Comparison of ENCODE assay signal across 30 mouse cellular contexts in the genomic region with DNA sequence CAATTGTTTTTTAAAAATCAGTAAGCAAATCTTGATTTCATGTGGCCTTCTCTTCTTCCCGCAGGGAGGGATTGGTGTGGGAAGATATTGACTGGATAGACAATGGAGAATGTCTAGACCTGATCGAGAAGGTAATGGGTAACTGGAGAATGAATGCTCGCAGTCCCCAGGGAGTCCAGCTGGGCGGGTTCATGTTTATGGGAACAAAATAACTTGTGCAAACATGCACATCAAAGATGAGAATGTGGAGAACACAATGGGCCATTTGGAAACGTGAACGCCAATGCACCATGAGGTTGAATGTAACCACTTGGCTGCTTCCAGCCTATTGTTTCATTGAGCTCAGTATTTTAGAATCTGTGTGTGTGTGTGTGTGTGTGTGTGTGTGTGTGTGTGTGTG.
"Had no signal": no experiment of that assay in that cellular context is flagged by ENCODE, and none has a peak within 500 bp of the region (broad histone marks: within the 10 kb centered on the region; RNA-seq: fewer than 3 reads in every experiment).

No protein-coding gene starts in this region.

- DNase-seq: left cerebral cortex, postnatal 4 days; liver; liver, embryonic 13.5 days; liver, postnatal 0 days; lung, adult 18-20 months; lung, adult 2 months; lung, embryonic 14.5 days; lung, postnatal 14 days; lung, postnatal 36 days; midbrain, embryonic 14.5 days had no signal

- H3K4me3 ChIP-seq: left cerebral cortex, adult 2 months; limb, embryonic 10.5 days; limb, embryonic 12.5 days; limb, embryonic 13.5 days; limb, embryonic 15.5 days; liver, embryonic 12.5 days; liver, embryonic 13.5 days; liver, embryonic 15.5 days; lung, embryonic 15.5 days; megakaryocyte, embryonic 14.5 days; midbrain, embryonic 10.5 days; midbrain, embryonic 12.5 days; midbrain, embryonic 15.5 days; myocyte; neural tube, embryonic 12.5 days had no signal

- H3K36me3 ChIP-seq: midbrain, embryonic 15.5 days had no signal

- H3K27ac ChIP-seq: left cerebral cortex, adult 2 months; limb, embryonic 10.5 days; limb, embryonic 12.5 days; limb, embryonic 13.5 days; limb, embryonic 15.5 days; liver, embryonic 12.5 days; liver, embryonic 13.5 days; liver, embryonic 14.5 days; liver, embryonic 15.5 days; lung, embryonic 15.5 days; macrophage; midbrain, embryonic 10.5 days; midbrain, embryonic 12.5 days; midbrain, embryonic 15.5 days; neural tube, embryonic 12.5 days had no signal

- ATAC-seq: liver, embryonic 12.5 days; liver, postnatal 0 days; lung, postnatal 0 days; midbrain, embryonic 15.5 days; midbrain, embryonic 16.5 days had no signal

- H3K4me2 ChIP-seq: limb, embryonic 12.5 days; limb, embryonic 13.5 days; limb, embryonic 15.5 days; liver, embryonic 11.5 days; liver, embryonic 12.5 days; liver, embryonic 13.5 days; liver, embryonic 15.5 days; lung, embryonic 14.5 days; lung, embryonic 15.5 days; midbrain, embryonic 11.5 days; midbrain, embryonic 12.5 days; midbrain, embryonic 15.5 days; neural tube, embryonic 12.5 days had no signal

- H3K27me3 ChIP-seq: limb, embryonic 12.5 days; limb, embryonic 13.5 days; limb, embryonic 15.5 days; liver, embryonic 12.5 days; liver, embryonic 13.5 days; liver, embryonic 15.5 days; lung, embryonic 15.5 days; megakaryocyte, embryonic 14.5 days; midbrain, embryonic 12.5 days; midbrain, embryonic 15.5 days; neural tube, embryonic 12.5 days had no signal

- H3K9me3 ChIP-seq: limb, embryonic 10.5 days; limb, embryonic 12.5 days; limb, embryonic 13.5 days; limb, embryonic 15.5 days; liver, embryonic 12.5 days; liver, embryonic 13.5 days; liver, embryonic 15.5 days; lung, embryonic 15.5 days; megakaryocyte, embryonic 14.5 days; midbrain, embryonic 10.5 days; midbrain, embryonic 12.5 days; midbrain, embryonic 15.5 days; neural tube, embryonic 12.5 days had no signal

- H3K4me1 ChIP-seq: limb, embryonic 12.5 days; limb, embryonic 13.5 days; limb, embryonic 15.5 days; liver, embryonic 12.5 days; liver, embryonic 13.5 days; liver, embryonic 15.5 days; lung, embryonic 15.5 days; megakaryocyte, embryonic 14.5 days; midbrain, embryonic 12.5 days; midbrain, embryonic 15.5 days; neural tube, embryonic 12.5 days had no signal

- H3K9ac ChIP-seq: limb, embryonic 12.5 days; limb, embryonic 13.5 days; limb, embryonic 15.5 days; liver, embryonic 12.5 days; liver, embryonic 13.5 days; liver, embryonic 14.5 days; liver, embryonic 15.5 days; liver, postnatal 0 days; lung, embryonic 14.5 days; lung, embryonic 15.5 days; midbrain, embryonic 12.5 days; midbrain, embryonic 15.5 days; neural tube, embryonic 12.5 days had no signal
